Mouse (Mus musculus) ovary, adult 18-20 months (tissue): Measurements from ENCODE around the gene Camk2b.
"Not testable (repeated sequence)": the region's sequence is repeated elsewhere in the genome, so short reads cannot be mapped to it uniquely, and the experiment has no call there.

Source experiments
- DNase-seq: peaks from one replicate; pipeline ENCODE4 v3.0.0; 2022; ENCODE audit warnings: low spot score, mixed read lengths

Camk2b gene

GRCm38 (mm10) chr11:5945096-5945495 lies 121.1 kb downstream of the Camk2b start:
- DNase-seq, result no peak

DNA sequence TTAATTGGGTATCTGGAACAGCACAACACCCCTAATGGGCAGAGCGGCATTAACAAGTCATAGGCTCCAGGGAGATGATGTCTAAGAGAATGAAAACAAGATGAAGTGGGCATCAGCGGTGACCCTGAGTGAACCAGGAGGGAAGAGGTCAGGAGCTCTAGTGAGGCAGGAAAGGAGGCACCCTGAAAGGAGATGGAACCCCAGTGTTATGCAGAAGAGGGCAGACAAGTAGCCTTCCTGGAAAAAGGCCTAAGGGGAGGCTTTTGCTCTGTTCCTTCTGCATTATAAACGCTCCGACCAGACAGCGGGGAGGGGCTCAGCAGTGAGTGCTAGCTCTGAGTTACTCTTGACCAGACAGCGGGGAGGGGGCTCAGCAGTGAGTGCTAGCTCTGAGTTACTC lies 123.2 kb downstream of the Camk2b start:
- no peak for DNase-seq

- DNase-seq, result not testable (repeated sequence)
These were observed 131.6 kb downstream of the Camk2b start for GRCm38 (mm10) chr11:5934531-5934930.

GRCm38 (mm10) chr11:5931947-5932346 lies 134.2 kb downstream of the Camk2b start:
- not testable (repeated sequence) for DNase-seq

DNA sequence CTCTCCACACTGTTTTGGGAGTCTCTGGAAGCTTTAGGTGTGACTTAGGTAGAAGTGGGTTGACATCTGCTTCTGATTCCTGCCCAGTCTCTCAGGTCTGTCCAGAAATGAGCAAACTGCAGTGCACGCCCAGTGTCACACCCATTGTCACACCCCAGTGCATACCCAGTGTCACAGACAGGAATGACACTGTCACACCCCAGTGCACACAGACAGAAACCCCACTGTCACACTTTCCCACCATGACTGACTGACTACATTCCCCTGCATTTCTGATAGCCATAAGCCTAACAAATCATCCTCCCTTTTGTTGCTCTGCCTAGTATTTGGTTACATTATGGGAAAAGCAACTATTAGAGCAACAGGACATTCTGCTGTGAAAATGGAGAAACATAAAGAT lies 135.6 kb downstream of the Camk2b start:
- DNase-seq, result no peak

- DNase-seq, result no peak
These were observed 139.4 kb downstream of the Camk2b start for GRCm38 (mm10) chr11:5926696-5927220.

- DNase-seq, result no peak
These were observed 141.5 kb downstream of the Camk2b start for GRCm38 (mm10) chr11:5924699-5925098.

GRCm38 (mm10) chr11:5920323-5920960 lies 145.7 kb downstream of the Camk2b start:
- DNase-seq, result no peak
